Mouse (Mus musculus) small intestine, adult 2 months (tissue): ENCODE data around the gene Gm5269. TPM values are rescaled to one million over a fixed set of nuclear protein-coding genes. Genes with fewer than 3 reads are reported as not detected.

Experiments used
- H3K27ac ChIP-seq: fragments of 200-500 bp; 2 replicates; pipeline ENCODE4 v1.5.1; 2012; ENCODE audit warnings: low read depth, low read length, control low read depth, inconsistent platforms; ENCODE audit not compliant: insufficient read depth
- H3K27me3 ChIP-seq: fragments of 200-500 bp; 2 replicates; pipeline ENCODE4 v1.6.1; 2012; ENCODE audit warnings: mild to moderate bottlenecking, moderate library complexity, low read length, inconsistent platforms; ENCODE audit not compliant: control insufficient read depth, insufficient read depth
- H3K36me3 ChIP-seq: fragments of 200-500 bp; 2 replicates; pipeline ENCODE4 v1.6.1; 2012; ENCODE audit warnings: mild to moderate bottlenecking, low read length, control low read depth, inconsistent platforms; ENCODE audit not compliant: control insufficient read depth, insufficient read depth
- H3K4me1 ChIP-seq: fragments of 200-500 bp; 2 replicates; pipeline ENCODE4 v1.6.1; 2012; ENCODE audit warnings: low read length, inconsistent platforms, mixed read lengths; ENCODE audit not compliant: control insufficient read depth, insufficient read depth, insufficient read length
- H3K4me3 ChIP-seq: fragments of 200-500 bp; 2 replicates; pipeline ENCODE4 v1.5.1; 2012; ENCODE audit warnings: low read depth, mild to moderate bottlenecking, control low read depth, inconsistent platforms, low read length, moderate library complexity
- CTCF ChIP-seq: fragments of 200-500 bp; IDR thresholded peaks from 2 replicates; pipeline ENCODE4 v1.5.1; 2012; ENCODE audit warnings: low read depth, mild to moderate bottlenecking, control low read depth, inconsistent platforms, low read length, moderate library complexity, mixed read lengths; ENCODE audit not compliant: insufficient replicate concordance, insufficient read length; ENCODE audit errors: extremely low read depth
- POLR2A ChIP-seq: fragments of 200-500 bp; IDR thresholded peaks from 2 replicates; pipeline ENCODE4 v1.6.1; 2012; ENCODE audit warnings: low read depth, mild to moderate bottlenecking, control low read depth, inconsistent platforms, low read length, moderate library complexity
- WGBS: fragments of 180-500 bp; shearing (Covaris S2); methylation state at CpG from one replicate; pipeline ENCODE4 v1.1.7; 2018; 5-methylcytosine and 5-hydroxymethylcytosine counted together
- polyA plus RNA-seq: library from polyadenylated mRNA; depleted of rRNA; stranded (reverse); fragments of >200 nt; gene quantifications from 2 replicates; pipeline ENCODE4 v1.2.3, GENCODE M21; 2012; rRNA removed

Gm5269 gene
- polyA plus RNA-seq, 1 experiment: not detected

- H3K27me3 ChIP-seq: no peaks in the 10 kb centered on the region
Observed at GRCm38 (mm10) chr1:45858038-45858437, 32.0 kb downstream of the Gm5269 start.

DNA sequence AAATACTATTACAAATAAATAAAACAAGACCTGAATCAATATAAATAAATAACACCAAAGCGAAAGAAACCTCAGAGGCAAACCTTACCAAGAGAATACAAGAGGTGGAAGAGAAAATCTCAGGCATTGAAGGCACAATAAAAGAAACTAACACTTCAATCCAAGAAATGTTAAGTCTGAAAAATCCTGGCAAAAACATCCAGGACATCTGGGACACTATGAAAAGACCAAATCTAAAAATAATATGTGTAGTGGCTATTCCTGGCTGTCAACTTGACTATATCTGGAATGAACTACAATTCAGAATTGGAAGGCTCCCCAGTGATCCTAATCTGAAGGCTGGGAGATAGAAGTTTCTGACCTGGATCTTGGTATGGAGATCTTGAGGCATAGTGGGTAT lies 44.6 kb downstream of the Gm5269 start:
- H3K4me3 ChIP-seq: no peak overlapping the region
- H3K4me1 ChIP-seq: no peaks in the 10 kb centered on the region
- H3K27ac ChIP-seq: no peak overlapping the region
- WGBS: 92% methylated on average over 1 of the region's 1 CpGs
- no peaks in the 10 kb centered on the region for H3K27me3 ChIP-seq
- no peaks in the 10 kb centered on the region for H3K36me3 ChIP-seq
- TF ChIP-seq CTCF (no peak), POLR2A (no peak)

More at GRCm38 (mm10) chr1:45858038-45858437, 32.0 kb downstream of the Gm5269 start:
- H3K4me1 ChIP-seq: no peaks in the 10 kb centered on the region
- H3K4me3 ChIP-seq: no peak overlapping the region
- TF ChIP-seq POLR2A (no peak), CTCF (no peak)
- 74% methylated on average over 1 of the region's 1 CpGs for WGBS
- H3K27ac ChIP-seq: no peak overlapping the region
- H3K36me3 ChIP-seq: no peaks in the 10 kb centered on the region

Other genes with a start within 250 kb of the Gm5269 start
- 6.8 and 12.3 TPM in 2 replicates for gene Wdr75, start 95.1 kb downstream of the Gm5269 start, polyA plus RNA-seq
- 1.3 and 33.7 TPM in 2 replicates for gene Slc40a1, start 36.2 kb upstream of the Gm5269 start, polyA plus RNA-seq
- 0.01 TPM in 2 replicates for gene Dnah7b, start 176.0 kb upstream of the Gm5269 start, polyA plus RNA-seq